Mouse (Mus musculus): ENCODE data around the gene Rere. TPM values are rescaled to one million over a fixed set of nuclear protein-coding genes. Genes with fewer than 3 reads are reported as not detected.

Gene Rere
- polyA plus RNA-seq (2015; fragmentation: Nextera tagmentation; extraction: Ambion mirVana), result 8.3 and 12.2 TPM in 2 replicates

- Histone ChIP-seq H3K4me1 (replicated peaks; ENCODE audit: control insufficient read depth, insufficient read depth) (no peaks in the 10 kb centered on the region), H3K36me3 (ENCODE audit: control insufficient read depth, insufficient read depth, low read length) (no peaks in the 10 kb centered on the region), H3K27me3 (ENCODE audit: control insufficient read depth, insufficient read depth, low read length) (no peaks in the 10 kb centered on the region), H3K4me3 (ENCODE audit: low read depth, low read length) (peak within 1 kb of the TSS; percentile 100), H3K9ac (ENCODE audit: low read length) (peak within 1 kb of the TSS; percentile 99), H3K27ac (replicated peaks) (peak within 1 kb of the TSS; percentile 97), H3K9me3 (ENCODE audit: control insufficient read depth, low read length) (no peaks in the 10 kb centered on the region), H3K4me2 (replicated peaks; ENCODE audit: low read depth) (peak within 1 kb of the TSS; percentile 86)
- WGBS, result 1% methylated on average over 57 of the region's 60 CpGs
- no peak for TF ChIP-seq EP300 (optimal IDR thresholded peaks at IDR 0.05)
- peak; percentile 34 for TF ChIP-seq CTCF (IDR thresholded peaks at IDR 0.05; ENCODE audit: low read depth)
- DNase-seq (ENCODE audit: low spot score) (peak; percentile 97), ATAC-seq (ENCODE audit: low FRiP score, low TSS enrichment) (peak; percentile 99)
Measured at GRCm38 (mm10) chr4:150281018-150281761, at the start of gene Rere. TSS of gene Rere (plus strand) at chr4:150281646.

GRCm38 (mm10) chr4:150231871-150232270 lies 49.6 kb upstream of the Rere start:
- Histone ChIP-seq H3K27me3 (ENCODE audit: control insufficient read depth, insufficient read depth, low read length) (no peaks in the 10 kb centered on the region), H3K9ac (ENCODE audit: low read length) (no peak overlapping the region), H3K36me3 (ENCODE audit: control insufficient read depth, insufficient read depth, low read length) (no peaks in the 10 kb centered on the region), H3K4me3 (ENCODE audit: low read depth, low read length) (no peak overlapping the region), H3K9me3 (ENCODE audit: control insufficient read depth, low read length) (no peaks in the 10 kb centered on the region), H3K4me1 (replicated peaks; ENCODE audit: control insufficient read depth, insufficient read depth) (no peaks in the 10 kb centered on the region), H3K4me2 (replicated peaks; ENCODE audit: low read depth) (no peak overlapping the region), H3K27ac (replicated peaks) (no peak overlapping the region)
- 53% methylated on average over 8 of the region's 8 CpGs for WGBS
- ATAC-seq (ENCODE audit: low FRiP score, low TSS enrichment) (no peak), DNase-seq (ENCODE audit: low spot score) (no peak)
- TF ChIP-seq CTCF (IDR thresholded peaks at IDR 0.05; ENCODE audit: low read depth) (no peak), EP300 (optimal IDR thresholded peaks at IDR 0.05) (no peak)

GRCm38 (mm10) chr4:150234599-150235327 lies 46.7 kb upstream of the Rere start:
- H3K4me1 ChIP-seq (replicated peaks; ENCODE audit: control insufficient read depth, insufficient read depth), result 0 out of 2 replicates have a peak, but pooled peaks cover 6% of the 10 kb centered on the region
- no peak for ATAC-seq (ENCODE audit: low FRiP score, low TSS enrichment)
- DNase-seq (ENCODE audit: low spot score), result no peak
- no peak overlapping the region for H3K4me2 ChIP-seq (replicated peaks; ENCODE audit: low read depth)
- TF ChIP-seq EP300 (optimal IDR thresholded peaks at IDR 0.05), result no peak
- TF ChIP-seq CTCF (IDR thresholded peaks at IDR 0.05; ENCODE audit: low read depth), result no peak
- no peak overlapping the region for H3K4me3 ChIP-seq (ENCODE audit: low read depth, low read length)
- no peaks in the 10 kb centered on the region for H3K27me3 ChIP-seq (ENCODE audit: control insufficient read depth, insufficient read depth, low read length)
- H3K9ac ChIP-seq (ENCODE audit: low read length), result no peak overlapping the region
- no peak overlapping the region for H3K27ac ChIP-seq (replicated peaks)
- WGBS, result 44% methylated on average over 8 of the region's 8 CpGs
- no peaks in the 10 kb centered on the region for H3K36me3 ChIP-seq (ENCODE audit: control insufficient read depth, insufficient read depth, low read length)
- no peaks in the 10 kb centered on the region for H3K9me3 ChIP-seq (ENCODE audit: control insufficient read depth, low read length)

GRCm38 (mm10) chr4:150235585-150235984 lies 45.9 kb upstream of the Rere start:
- no peak overlapping the region for H3K27ac ChIP-seq (replicated peaks)
- TF ChIP-seq CTCF (IDR thresholded peaks at IDR 0.05; ENCODE audit: low read depth) (no peak), EP300 (optimal IDR thresholded peaks at IDR 0.05) (no peak)
- no peaks in the 10 kb centered on the region for H3K36me3 ChIP-seq (ENCODE audit: control insufficient read depth, insufficient read depth, low read length)
- DNase-seq (ENCODE audit: low spot score) (no peak), ATAC-seq (ENCODE audit: low FRiP score, low TSS enrichment) (no peak)
- 69% methylated on average over 4 of the region's 4 CpGs for WGBS
- 0 out of 2 replicates have a peak, but pooled peaks cover 6% of the 10 kb centered on the region for H3K4me1 ChIP-seq (replicated peaks; ENCODE audit: control insufficient read depth, insufficient read depth)
- no peak overlapping the region for H3K4me2 ChIP-seq (replicated peaks; ENCODE audit: low read depth)
- no peaks in the 10 kb centered on the region for H3K9me3 ChIP-seq (ENCODE audit: control insufficient read depth, low read length)
- H3K9ac ChIP-seq (ENCODE audit: low read length), result no peak overlapping the region
- no peak overlapping the region for H3K4me3 ChIP-seq (ENCODE audit: low read depth, low read length)
- no peaks in the 10 kb centered on the region for H3K27me3 ChIP-seq (ENCODE audit: control insufficient read depth, insufficient read depth, low read length)

- no peak for TF ChIP-seq CTCF (IDR thresholded peaks at IDR 0.05; ENCODE audit: low read depth)
- DNase-seq (ENCODE audit: low spot score), result no peak
- no peaks in the 10 kb centered on the region for H3K27me3 ChIP-seq (ENCODE audit: control insufficient read depth, insufficient read depth, low read length)
- ATAC-seq (ENCODE audit: low FRiP score, low TSS enrichment), result no peak
- 66% methylated on average over 8 of the region's 8 CpGs for WGBS
- no peaks in the 10 kb centered on the region for H3K9me3 ChIP-seq (ENCODE audit: control insufficient read depth, low read length)
- H3K4me3 ChIP-seq (ENCODE audit: low read depth, low read length), result peak overlapping the region; percentile 60; the same call in 1 of the 2 replicates
- peaks cover 3% of the 10 kb centered on the region; the same call in 1 of the 2 replicates for H3K36me3 ChIP-seq (ENCODE audit: control insufficient read depth, insufficient read depth, low read length)
- H3K27ac ChIP-seq (replicated peaks), result peak overlapping the region; percentile 97
- 0 out of 2 replicates have a peak, but pooled peaks cover 6% of the 10 kb centered on the region for H3K4me1 ChIP-seq (replicated peaks; ENCODE audit: control insufficient read depth, insufficient read depth)
- H3K9ac ChIP-seq (ENCODE audit: low read length), result peak overlapping the region; percentile 87
- peak overlapping the region; percentile 75 for H3K4me2 ChIP-seq (replicated peaks; ENCODE audit: low read depth)
Measured at GRCm38 (mm10) chr4:150236031-150236430, 45.4 kb upstream of the Rere start.
